Mouse (Mus musculus): Measurements from ENCODE around the gene Ier2.

Gene Ier2

GRCm38 (mm10) chr8:84661961-84662571, 586 bp downstream of the Ier2 start:
- peak; percentile 66 to 67 for DNase-seq (ENCODE audit: low spot score in 2 of 2)

- peak; percentile 72 to 75 for DNase-seq (ENCODE audit: low spot score in 2 of 2)
Observed at GRCm38 (mm10) chr8:84661458-84661871, 1.2 kb downstream of the Ier2 start.

- no peak for DNase-seq (ENCODE audit: low spot score in 2 of 2)
Observed at GRCm38 (mm10) chr8:84660819-84661457, 1.7 kb downstream of the Ier2 start.

GRCm38 (mm10) chr8:84659936-84660818, 2.5 kb downstream of the Ier2 start:
- DNase-seq (ENCODE audit: low spot score in 2 of 2): no peak

GRCm38 (mm10) chr8:84658951-84659350, 3.7 kb downstream of the Ier2 start:
- no peak for DNase-seq (ENCODE audit: low spot score in 2 of 2)

GRCm38 (mm10) chr8:84657680-84658079, 5.0 kb downstream of the Ier2 start:
- no peak for DNase-seq (ENCODE audit: low spot score in 2 of 2)

- DNase-seq (ENCODE audit: low spot score in 2 of 2): no peak
Observed at GRCm38 (mm10) chr8:84657203-84657602, 5.4 kb downstream of the Ier2 start.

GRCm38 (mm10) chr8:84656641-84657126, 6.0 kb downstream of the Ier2 start:
- DNase-seq (ENCODE audit: low spot score in 2 of 2): no peak

- no peak for DNase-seq (ENCODE audit: low spot score in 2 of 2)
Observed at GRCm38 (mm10) chr8:84656191-84656525, 6.5 kb downstream of the Ier2 start.

GRCm38 (mm10) chr8:84655336-84656190, 7.1 kb downstream of the Ier2 start:
- no peak for DNase-seq (ENCODE audit: low spot score in 2 of 2)

- no peak for DNase-seq (ENCODE audit: low spot score in 2 of 2)
Observed at GRCm38 (mm10) chr8:84654597-84654996, 8.1 kb downstream of the Ier2 start.

- DNase-seq (ENCODE audit: low spot score in 2 of 2): no peak
Observed at GRCm38 (mm10) chr8:84653092-84653631, 9.5 kb downstream of the Ier2 start.

- no peak for DNase-seq (ENCODE audit: low spot score in 2 of 2)
Observed at GRCm38 (mm10) chr8:84650213-84650612, 12.4 kb downstream of the Ier2 start.

- no peak for DNase-seq (ENCODE audit: low spot score in 2 of 2)
Observed at GRCm38 (mm10) chr8:84647461-84647901, 15.2 kb downstream of the Ier2 start.

GRCm38 (mm10) chr8:84646800-84647199, 15.9 kb downstream of the Ier2 start:
- DNase-seq (ENCODE audit: low spot score in 2 of 2): no peak

- no peak for DNase-seq (ENCODE audit: low spot score in 2 of 2)
Observed at GRCm38 (mm10) chr8:84643019-84643418, 19.6 kb downstream of the Ier2 start.

- no peak for DNase-seq (ENCODE audit: low spot score in 2 of 2)
Observed at GRCm38 (mm10) chr8:84641578-84642361, 20.9 kb downstream of the Ier2 start.

- no peak for DNase-seq (ENCODE audit: low spot score in 2 of 2)
Observed at GRCm38 (mm10) chr8:84640617-84641294, 21.9 kb downstream of the Ier2 start.

- no peak for DNase-seq (ENCODE audit: low spot score in 2 of 2)
Observed at GRCm38 (mm10) chr8:84640010-84640588, 22.6 kb downstream of the Ier2 start.
